In the genomic region with DNA sequence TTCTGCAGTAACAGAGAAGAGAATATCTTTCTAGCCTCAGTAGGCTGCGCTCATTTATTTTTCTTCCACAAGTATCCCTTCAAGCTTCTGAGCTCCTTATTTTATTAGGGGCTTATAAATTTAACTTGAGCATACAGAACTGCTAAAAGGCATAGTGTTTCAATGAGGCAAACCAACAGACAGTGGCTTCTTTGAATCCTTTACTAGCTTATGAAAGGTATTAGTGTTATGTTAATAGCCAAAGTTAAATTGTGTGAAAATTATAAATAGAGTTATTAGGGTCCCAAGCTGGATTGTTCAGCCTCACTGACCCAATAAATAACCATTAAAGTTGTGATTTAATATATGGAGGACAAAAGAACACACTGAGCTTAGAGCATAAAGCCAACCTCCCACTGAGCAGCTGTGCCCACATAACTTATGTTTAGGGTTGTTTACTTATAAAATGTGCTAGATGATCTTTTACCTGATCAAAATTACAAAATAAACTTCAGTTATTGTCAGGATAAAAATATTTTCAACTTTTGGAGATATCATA, we compare ENCODE assay signal across 22 mouse cellular contexts.
"Had no signal": no experiment of that assay in that cellular context is flagged by ENCODE, and none has a peak within 500 bp of the region (broad histone marks: within the 10 kb centered on the region; RNA-seq: fewer than 3 reads in every experiment).

No protein-coding gene starts in this region.

- H3K4me3 ChIP-seq: liver, embryonic 15.5 days; lung, embryonic 15.5 days; megakaryocyte, embryonic 14.5 days; midbrain, embryonic 10.5 days; midbrain, embryonic 12.5 days; myocyte had no signal

- H3K36me3 ChIP-seq: liver, embryonic 15.5 days; lung, embryonic 15.5 days; midbrain, embryonic 10.5 days; midbrain, embryonic 12.5 days had no signal

- H3K27me3 ChIP-seq: liver, embryonic 15.5 days; lung, embryonic 15.5 days; megakaryocyte, embryonic 14.5 days; midbrain, embryonic 12.5 days had no signal

- H3K9me3 ChIP-seq: liver, embryonic 15.5 days; lung, embryonic 15.5 days; megakaryocyte, embryonic 14.5 days; midbrain, embryonic 10.5 days; midbrain, embryonic 12.5 days had no signal

- ATAC-seq: liver, postnatal 0 days; lung, postnatal 0 days; midbrain, embryonic 16.5 days had no signal

- H3K27ac ChIP-seq: liver, embryonic 15.5 days; lung, embryonic 15.5 days; macrophage; midbrain, embryonic 10.5 days; midbrain, embryonic 12.5 days had no signal

- H3K9ac ChIP-seq: liver, embryonic 15.5 days; liver, postnatal 0 days; lung, embryonic 15.5 days; midbrain, embryonic 12.5 days had no signal

- DNase-seq: liver, postnatal 0 days; lung, adult 2 months; lung, postnatal 14 days; lung, postnatal 36 days; midbrain, embryonic 14.5 days; retina, postnatal 1 day; right cerebral cortex, adult 18-20 months; right cerebral cortex, postnatal 25 days; right cerebral cortex, postnatal 4 days; spleen, adult 18-20 months; thymus, adult 18-20 months; thymus, postnatal 14 days; thymus, postnatal 36 days had no signal

- H3K4me2 ChIP-seq: liver, embryonic 15.5 days; lung, embryonic 15.5 days; midbrain, embryonic 12.5 days had no signal

- H3K4me1 ChIP-seq: liver, embryonic 15.5 days; lung, embryonic 15.5 days; megakaryocyte, embryonic 14.5 days; midbrain, embryonic 10.5 days; midbrain, embryonic 12.5 days had no signal
